Mouse (Mus musculus) liver, embryonic 16.5 days (tissue): ENCODE measurements around the gene Zfp790. TPM values are rescaled to one million over a fixed set of nuclear protein-coding genes. Genes with fewer than 3 reads are reported as not detected.

Experiments used
- ATAC-seq: fragments of 200-750 bp; cut with Nextera tagmentation; 2 replicates; pipeline ENCODE4 v1.8.0; 2017; ENCODE audit warnings: low read depth, mild to moderate bottlenecking, moderate number of reproducible peaks, moderate library complexity
- H3K27ac ChIP-seq: fragments of 300-500 bp; sonication (generic); 2 replicates; pipeline ENCODE4 v1.5.1; 2014; ENCODE audit warnings: mild to moderate bottlenecking, low read length
- H3K27me3 ChIP-seq: fragments of 300-500 bp; sonication (generic); 2 replicates; pipeline ENCODE4 v1.6.1; 2014; ENCODE audit warnings: low read depth, low read length, mixed read lengths; ENCODE audit not compliant: control insufficient read depth, insufficient read depth
- H3K36me3 ChIP-seq: fragments of 300-500 bp; sonication (generic); 2 replicates; pipeline ENCODE4 v1.6.1; 2014; ENCODE audit warnings: mild to moderate bottlenecking; ENCODE audit not compliant: control insufficient read depth, insufficient read depth
- H3K4me1 ChIP-seq: fragments of 300-500 bp; sonication (generic); 2 replicates; pipeline ENCODE4 v1.6.1; 2014; ENCODE audit warnings: low read depth, low read length, mixed read lengths; ENCODE audit not compliant: control insufficient read depth
- H3K4me2 ChIP-seq: fragments of 300-500 bp; sonication (generic); 2 replicates; pipeline ENCODE4 v1.6.1; 2014; ENCODE audit warnings: low read depth, low read length, mixed read lengths
- H3K4me3 ChIP-seq: fragments of 300-500 bp; sonication (generic); 2 replicates; pipeline ENCODE4 v1.5.1; 2014; ENCODE audit warnings: low read depth, mild to moderate bottlenecking, low read length
- H3K9ac ChIP-seq: fragments of 300-500 bp; sonication (generic); 2 replicates; pipeline ENCODE4 v1.6.1; 2014; ENCODE audit warnings: low read depth, low read length
- H3K9me3 ChIP-seq: fragments of 300-500 bp; sonication (generic); replicated peaks from 2 replicates; pipeline ENCODE4 v1.6.1; 2016; ENCODE audit warnings: low read length; ENCODE audit not compliant: control insufficient read depth
- WGBS: fragments of 180-500 bp; shearing (Covaris S2); extraction: QIAGEN DNeasy Blood & Tissue Kit; methylation state at CpG from one replicate; pipeline ENCODE4 v1.1.7; 2014; ENCODE audit not compliant: insufficient replicate concordance; 5-methylcytosine and 5-hydroxymethylcytosine counted together
- polyA plus RNA-seq: library from polyadenylated mRNA; unstranded; fragments of >200 nt; fragmentation: Nextera tagmentation; extraction: Ambion mirVana; gene quantifications from 2 replicates; pipeline ENCODE4 v1.2.1, GENCODE M21; 2015

Zfp790 gene
- 3.4 and 4.1 TPM in 2 replicates for polyA plus RNA-seq

- peak within 1 kb of the TSS; percentile 95 for H3K4me2 ChIP-seq
- H3K27ac ChIP-seq: peak within 1 kb of the TSS; percentile 86
- H3K4me1 ChIP-seq: peaks cover 27% of the 10 kb centered on the region
- H3K27me3 ChIP-seq: no peaks in the 10 kb centered on the region
- H3K4me3 ChIP-seq: peak within 1 kb of the TSS; percentile 87
- ATAC-seq: peak; percentile 96
- no peaks in the 10 kb centered on the region for H3K36me3 ChIP-seq
- WGBS: under 1% methylated on average over 26 of the region's 26 CpGs
- peak within 1 kb of the TSS; percentile 82 for H3K9ac ChIP-seq
- H3K9me3 ChIP-seq: no peaks in the 10 kb centered on the region
Measured at GRCm38 (mm10) chr7:29815910-29816429, at the start of gene Zfp790. Zfp790 (plus strand) TSS chr7:29816114.

GRCm38 (mm10) chr7:29767058-29767686 lies 48.7 kb upstream of the Zfp790 start:
- 1% methylated on average over 15 of the region's 15 CpGs for WGBS
- peak; percentile 40 for ATAC-seq
- H3K9me3 ChIP-seq: no peaks in the 10 kb centered on the region

GRCm38 (mm10) chr7:29768090-29768900 lies 47.6 kb upstream of the Zfp790 start, which contains the start of gene Zfp84:
Zfp84 (plus strand) TSS chr7:29768552.
- no peaks in the 10 kb centered on the region for H3K9me3 ChIP-seq
- H3K27ac ChIP-seq: peak within 1 kb of the TSS; percentile 78
- no peaks in the 10 kb centered on the region for H3K27me3 ChIP-seq
- peak within 1 kb of the TSS; percentile 80 for H3K4me3 ChIP-seq
- peaks cover 15% of the 10 kb centered on the region for H3K4me1 ChIP-seq
- H3K4me2 ChIP-seq: peak within 1 kb of the TSS; percentile 86
- peak; percentile 95 for ATAC-seq
- WGBS: under 1% methylated on average over 32 of the region's 32 CpGs
- peaks cover 10% of the 10 kb centered on the region for H3K36me3 ChIP-seq
- H3K9ac ChIP-seq: peak within 1 kb of the TSS; percentile 75

More at GRCm38 (mm10) chr7:29767058-29767686, 48.7 kb upstream of the Zfp790 start:
- H3K4me2 ChIP-seq: peak overlapping the region; percentile 86
- peak overlapping the region; percentile 67 for H3K4me3 ChIP-seq
- 0 out of 2 replicates have a peak overlapping the region, but pooled peaks have one; percentile 35 for H3K27ac ChIP-seq
- peaks cover 5% of the 10 kb centered on the region for H3K36me3 ChIP-seq
- peak overlapping the region; percentile 60 for H3K9ac ChIP-seq
- peaks cover 15% of the 10 kb centered on the region for H3K4me1 ChIP-seq
- H3K27me3 ChIP-seq: no peaks in the 10 kb centered on the region

- Histone ChIP-seq H3K36me3 (peaks cover 10% of the 10 kb centered on the region), H3K27me3 (no peaks in the 10 kb centered on the region), H3K4me3 (peak overlapping the region; percentile 80), H3K9ac (peak overlapping the region; percentile 75), H3K9me3 (no peaks in the 10 kb centered on the region), H3K27ac (peak overlapping the region; percentile 78), H3K4me1 (peaks cover 15% of the 10 kb centered on the region), H3K4me2 (peak overlapping the region; percentile 86)
- WGBS: 2% methylated on average over 10 of the region's 10 CpGs
- no peak for ATAC-seq
Measured at GRCm38 (mm10) chr7:29768980-29769379, 46.9 kb upstream of the Zfp790 start.

- Histone ChIP-seq H3K36me3 (peaks cover 51% of the 10 kb centered on the region), H3K4me1 (peaks cover 12% of the 10 kb centered on the region), H3K27me3 (no peaks in the 10 kb centered on the region), H3K4me2 (no peak overlapping the region), H3K9ac (no peak overlapping the region), H3K27ac (no peak overlapping the region), H3K9me3 (no peaks in the 10 kb centered on the region), H3K4me3 (no peak overlapping the region)
- no peak for ATAC-seq
- WGBS: 82% methylated on average over 7 of the region's 7 CpGs
Measured at GRCm38 (mm10) chr7:29773503-29773902, 42.4 kb upstream of the Zfp790 start.

- Histone ChIP-seq H3K9ac (no peak overlapping the region), H3K27me3 (no peaks in the 10 kb centered on the region), H3K27ac (no peak overlapping the region), H3K36me3 (peaks cover 55% of the 10 kb centered on the region), H3K4me3 (no peak overlapping the region), H3K9me3 (no peaks in the 10 kb centered on the region), H3K4me1 (peaks cover 8% of the 10 kb centered on the region), H3K4me2 (no peak overlapping the region)
- no peak for ATAC-seq
- WGBS: 85% methylated on average over 3 of the region's 3 CpGs
Measured at GRCm38 (mm10) chr7:29774371-29774770, 41.5 kb upstream of the Zfp790 start.

GRCm38 (mm10) chr7:29776568-29776967 lies 39.3 kb upstream of the Zfp790 start:
- Histone ChIP-seq H3K9me3 (no peaks in the 10 kb centered on the region), H3K27me3 (no peaks in the 10 kb centered on the region), H3K4me2 (no peak overlapping the region), H3K9ac (no peak overlapping the region), H3K27ac (no peak overlapping the region), H3K36me3 (peaks cover 54% of the 10 kb centered on the region), H3K4me1 (no peaks in the 10 kb centered on the region), H3K4me3 (no peak overlapping the region)
- WGBS: 89% methylated on average over 19 of the region's 19 CpGs
- no peak for ATAC-seq

- WGBS: 85% methylated on average over 10 of the region's 10 CpGs
- no peak for ATAC-seq
- Histone ChIP-seq H3K9me3 (no peaks in the 10 kb centered on the region), H3K27ac (no peak overlapping the region), H3K4me1 (no peaks in the 10 kb centered on the region), H3K4me2 (no peak overlapping the region), H3K27me3 (no peaks in the 10 kb centered on the region), H3K9ac (no peak overlapping the region), H3K4me3 (no peak overlapping the region), H3K36me3 (peaks cover 48% of the 10 kb centered on the region)
Measured at GRCm38 (mm10) chr7:29777372-29777771, 38.5 kb upstream of the Zfp790 start.
